Mouse (Mus musculus): ENCODE data around the gene Zdhhc17. TPM values are rescaled to one million over a fixed set of nuclear protein-coding genes. Genes with fewer than 3 reads are reported as not detected.
A peak's percentile ranks its signal among the peaks of the same experiment; 100 is the strongest.

The Zdhhc17 gene
- polyA plus RNA-seq, 1 experiment = 33.1 TPM

DNA sequence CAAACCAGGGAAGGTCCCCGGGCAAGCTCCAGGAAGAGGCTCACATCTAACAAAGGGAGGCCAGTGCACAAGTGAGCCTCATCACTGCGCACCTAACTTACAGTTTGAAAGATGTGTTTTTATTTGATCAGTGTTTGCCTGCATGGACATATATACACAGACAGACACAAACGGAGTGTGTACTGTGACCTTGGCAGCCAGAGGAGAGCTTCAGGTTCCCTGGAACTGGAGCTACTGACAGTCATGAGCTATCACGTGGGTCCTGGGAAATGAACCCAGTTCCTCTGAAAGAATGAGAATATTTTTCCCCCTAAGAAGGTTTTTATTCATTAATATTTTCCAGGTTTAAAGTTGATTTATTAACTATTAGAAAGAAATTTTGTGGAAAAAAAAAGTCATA lies 27.2 kb downstream of the Zdhhc17 start:
- WGBS = 96% methylated on average over 4 of the region's 4 CpGs
- no peak for DNase-seq

DNA sequence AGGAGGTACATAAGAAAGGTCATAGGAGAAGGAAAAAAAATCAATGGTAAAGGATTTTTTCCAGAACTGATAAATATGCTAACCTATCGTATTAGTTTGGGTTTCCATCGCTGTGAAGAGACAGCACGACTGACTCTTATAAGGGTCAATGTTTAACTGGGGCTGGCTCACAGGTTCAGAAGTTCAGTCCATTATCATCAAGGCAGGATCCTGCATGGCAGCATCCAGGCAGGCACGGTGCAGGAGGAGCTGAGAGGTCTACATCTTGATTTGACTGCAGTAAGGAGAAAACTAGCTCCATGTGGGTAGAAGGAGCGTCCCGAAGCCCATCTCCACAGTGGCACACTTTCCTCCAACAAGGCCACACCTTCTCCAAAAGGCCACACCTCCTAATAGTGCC lies 29.5 kb downstream of the Zdhhc17 start:
- H3K4me3 ChIP-seq (ENCODE audit: control insufficient read depth, insufficient read depth, low read length) = no peak overlapping the region

More for the DNA sequence above, 27.2 kb downstream of the Zdhhc17 start:
- Histone ChIP-seq H3K4me1 (replicated peaks; ENCODE audit: control insufficient read depth, insufficient read depth, low read length) (0 out of 2 replicates have a peak, but pooled peaks cover 2% of the 10 kb centered on the region), H3K27me3 (ENCODE audit: control insufficient read depth, insufficient read depth, low read length) (no peaks in the 10 kb centered on the region), H3K27ac (ENCODE audit: control insufficient read depth, insufficient read depth, low read length) (no peak overlapping the region), H3K36me3 (ENCODE audit: control insufficient read depth, insufficient read depth, low read length) (peaks cover 6% of the 10 kb centered on the region; the same call in 1 of the 2 replicates), H3K4me3 (ENCODE audit: control insufficient read depth, insufficient read depth, low read length) (no peak overlapping the region)
- TF ChIP-seq POLR2A (IDR thresholded peaks at IDR 0.05; ENCODE audit: control insufficient read depth, extremely low read depth, insufficient read depth, low read length, poor library complexity) (no peak), CTCF (IDR thresholded peaks at IDR 0.05; ENCODE audit: borderline replicate concordance, control insufficient read depth, extremely low read depth, insufficient read depth, low read length, poor library complexity) (no peak)

GRCm38 (mm10) chr10:110979431-110979830 lies 30.5 kb downstream of the Zdhhc17 start:
- TF ChIP-seq CTCF (IDR thresholded peaks at IDR 0.05; ENCODE audit: borderline replicate concordance, control insufficient read depth, extremely low read depth, insufficient read depth, low read length, poor library complexity) (no peak), POLR2A (IDR thresholded peaks at IDR 0.05; ENCODE audit: control insufficient read depth, extremely low read depth, insufficient read depth, low read length, poor library complexity) (no peak)
- Histone ChIP-seq H3K4me1 (replicated peaks; ENCODE audit: control insufficient read depth, insufficient read depth, low read length) (no peaks in the 10 kb centered on the region), H3K36me3 (ENCODE audit: control insufficient read depth, insufficient read depth, low read length) (peaks cover 6% of the 10 kb centered on the region; the same call in 1 of the 2 replicates)

More for the DNA sequence above, 29.5 kb downstream of the Zdhhc17 start:
- DNase-seq = no peak
- Histone ChIP-seq H3K27ac (ENCODE audit: control insufficient read depth, insufficient read depth, low read length) (no peak overlapping the region), H3K27me3 (ENCODE audit: control insufficient read depth, insufficient read depth, low read length) (no peaks in the 10 kb centered on the region), H3K4me1 (replicated peaks; ENCODE audit: control insufficient read depth, insufficient read depth, low read length) (no peaks in the 10 kb centered on the region), H3K36me3 (ENCODE audit: control insufficient read depth, insufficient read depth, low read length) (peaks cover 6% of the 10 kb centered on the region; the same call in 1 of the 2 replicates)
- 97% methylated on average over 6 of the region's 6 CpGs for WGBS
- TF ChIP-seq POLR2A (IDR thresholded peaks at IDR 0.05; ENCODE audit: control insufficient read depth, extremely low read depth, insufficient read depth, low read length, poor library complexity) (no peak), CTCF (IDR thresholded peaks at IDR 0.05; ENCODE audit: borderline replicate concordance, control insufficient read depth, extremely low read depth, insufficient read depth, low read length, poor library complexity) (no peak)

GRCm38 (mm10) chr10:110977379-110977778 lies 32.6 kb downstream of the Zdhhc17 start:
- TF ChIP-seq CTCF (IDR thresholded peaks at IDR 0.05; ENCODE audit: borderline replicate concordance, control insufficient read depth, extremely low read depth, insufficient read depth, low read length, poor library complexity) (no peak), POLR2A (IDR thresholded peaks at IDR 0.05; ENCODE audit: control insufficient read depth, extremely low read depth, insufficient read depth, low read length, poor library complexity) (no peak)
- 87% methylated on average over 2 of the region's 2 CpGs for WGBS
- no peak for DNase-seq
- H3K4me3 ChIP-seq (ENCODE audit: control insufficient read depth, insufficient read depth, low read length) = no peak overlapping the region
- no peak overlapping the region for H3K27ac ChIP-seq (ENCODE audit: control insufficient read depth, insufficient read depth, low read length)
- H3K4me1 ChIP-seq (replicated peaks; ENCODE audit: control insufficient read depth, insufficient read depth, low read length) = no peaks in the 10 kb centered on the region
- H3K27me3 ChIP-seq (ENCODE audit: control insufficient read depth, insufficient read depth, low read length) = no peaks in the 10 kb centered on the region
- H3K36me3 ChIP-seq (ENCODE audit: control insufficient read depth, insufficient read depth, low read length) = peaks cover 6% of the 10 kb centered on the region; the same call in 1 of the 2 replicates

More at GRCm38 (mm10) chr10:110979431-110979830, 30.5 kb downstream of the Zdhhc17 start:
- DNase-seq = no peak
- no peaks in the 10 kb centered on the region for H3K27me3 ChIP-seq (ENCODE audit: control insufficient read depth, insufficient read depth, low read length)
- no peak overlapping the region for H3K4me3 ChIP-seq (ENCODE audit: control insufficient read depth, insufficient read depth, low read length)
- no peak overlapping the region for H3K27ac ChIP-seq (ENCODE audit: control insufficient read depth, insufficient read depth, low read length)
- WGBS = 92% methylated on average over 2 of the region's 2 CpGs

- Histone ChIP-seq H3K27ac (ENCODE audit: control insufficient read depth, insufficient read depth, low read length) (no peak overlapping the region), H3K36me3 (ENCODE audit: control insufficient read depth, insufficient read depth, low read length) (peaks cover 11% of the 10 kb centered on the region; the same call in 1 of the 2 replicates), H3K27me3 (ENCODE audit: control insufficient read depth, insufficient read depth, low read length) (no peaks in the 10 kb centered on the region), H3K4me1 (replicated peaks; ENCODE audit: control insufficient read depth, insufficient read depth, low read length) (no peaks in the 10 kb centered on the region), H3K4me3 (ENCODE audit: control insufficient read depth, insufficient read depth, low read length) (no peak overlapping the region)
- peak; percentile 25 for DNase-seq
- TF ChIP-seq CTCF (IDR thresholded peaks at IDR 0.05; ENCODE audit: borderline replicate concordance, control insufficient read depth, extremely low read depth, insufficient read depth, low read length, poor library complexity) (no peak), POLR2A (IDR thresholded peaks at IDR 0.05; ENCODE audit: control insufficient read depth, extremely low read depth, insufficient read depth, low read length, poor library complexity) (no peak)
- WGBS = 21% methylated on average over 1 of the region's 1 CpGs
Observed at GRCm38 (mm10) chr10:110976046-110976445, 33.9 kb downstream of the Zdhhc17 start.

DNA sequence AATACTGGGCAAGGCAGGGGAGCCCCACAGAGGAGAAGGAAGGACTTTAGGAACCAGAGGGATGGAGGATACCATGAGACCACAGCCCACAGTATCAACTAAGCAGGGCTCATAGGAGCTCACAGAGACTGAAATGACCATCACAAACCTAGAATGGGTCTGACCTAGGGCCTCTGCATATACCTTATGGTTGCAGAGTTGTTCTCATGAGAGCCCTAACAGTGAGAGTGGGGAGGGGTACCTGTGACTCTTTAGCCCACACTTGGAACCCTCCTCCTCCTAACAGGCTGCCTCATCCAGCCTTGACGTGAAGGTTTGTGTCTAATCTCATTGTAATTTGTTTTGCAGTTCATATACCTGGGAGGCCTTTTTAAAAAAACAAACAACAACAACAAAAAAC lies 35.1 kb downstream of the Zdhhc17 start:
- Histone ChIP-seq H3K27me3 (ENCODE audit: control insufficient read depth, insufficient read depth, low read length) (no peaks in the 10 kb centered on the region), H3K4me1 (replicated peaks; ENCODE audit: control insufficient read depth, insufficient read depth, low read length) (no peaks in the 10 kb centered on the region), H3K27ac (ENCODE audit: control insufficient read depth, insufficient read depth, low read length) (no peak overlapping the region), H3K4me3 (ENCODE audit: control insufficient read depth, insufficient read depth, low read length) (no peak overlapping the region), H3K36me3 (ENCODE audit: control insufficient read depth, insufficient read depth, low read length) (peaks cover 6% of the 10 kb centered on the region; the same call in 1 of the 2 replicates)
- no peak for TF ChIP-seq CTCF (IDR thresholded peaks at IDR 0.05; ENCODE audit: borderline replicate concordance, control insufficient read depth, extremely low read depth, insufficient read depth, low read length, poor library complexity)
- WGBS = 91% methylated on average over 1 of the region's 1 CpGs
- no peak for DNase-seq

DNA sequence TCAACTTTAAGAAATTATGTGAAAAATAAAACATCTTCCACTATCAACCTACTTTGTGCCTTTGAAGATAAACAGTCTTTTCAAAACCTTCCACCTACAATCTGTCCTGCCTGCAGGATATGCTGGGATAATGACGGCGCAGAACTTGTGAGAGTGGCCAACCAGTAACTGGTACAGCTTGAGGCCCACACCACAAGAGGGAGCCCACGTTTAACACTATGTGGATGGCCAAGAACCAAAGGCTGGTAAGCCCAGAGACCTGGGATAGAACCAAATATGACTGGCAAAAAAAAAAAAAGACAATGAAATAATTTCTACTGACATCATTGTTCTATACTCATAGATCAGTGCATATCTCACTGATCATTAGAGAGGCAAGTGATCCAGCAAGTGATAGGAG lies 35.5 kb downstream of the Zdhhc17 start:
- peak; percentile 25 for DNase-seq
- no peak for TF ChIP-seq POLR2A (IDR thresholded peaks at IDR 0.05; ENCODE audit: control insufficient read depth, extremely low read depth, insufficient read depth, low read length, poor library complexity)
- no peak for TF ChIP-seq CTCF (IDR thresholded peaks at IDR 0.05; ENCODE audit: borderline replicate concordance, control insufficient read depth, extremely low read depth, insufficient read depth, low read length, poor library complexity)
- 75% methylated on average over 3 of the region's 3 CpGs for WGBS
- H3K27ac ChIP-seq (ENCODE audit: control insufficient read depth, insufficient read depth, low read length) = no peak overlapping the region
- peaks cover 10% of the 10 kb centered on the region; the same call in 1 of the 2 replicates for H3K36me3 ChIP-seq (ENCODE audit: control insufficient read depth, insufficient read depth, low read length)
- H3K4me3 ChIP-seq (ENCODE audit: control insufficient read depth, insufficient read depth, low read length) = no peak overlapping the region
- H3K27me3 ChIP-seq (ENCODE audit: control insufficient read depth, insufficient read depth, low read length) = no peaks in the 10 kb centered on the region
- no peaks in the 10 kb centered on the region for H3K4me1 ChIP-seq (replicated peaks; ENCODE audit: control insufficient read depth, insufficient read depth, low read length)
